Mouse (Mus musculus): ENCODE measurements around the gene Mansc1. TPM values are rescaled to one million over a fixed set of nuclear protein-coding genes. Genes with fewer than 3 reads are reported as not detected.

The Mansc1 gene
- polyA plus RNA-seq, 1 experiment from 2014 or later = 6.9 TPM

DNA sequence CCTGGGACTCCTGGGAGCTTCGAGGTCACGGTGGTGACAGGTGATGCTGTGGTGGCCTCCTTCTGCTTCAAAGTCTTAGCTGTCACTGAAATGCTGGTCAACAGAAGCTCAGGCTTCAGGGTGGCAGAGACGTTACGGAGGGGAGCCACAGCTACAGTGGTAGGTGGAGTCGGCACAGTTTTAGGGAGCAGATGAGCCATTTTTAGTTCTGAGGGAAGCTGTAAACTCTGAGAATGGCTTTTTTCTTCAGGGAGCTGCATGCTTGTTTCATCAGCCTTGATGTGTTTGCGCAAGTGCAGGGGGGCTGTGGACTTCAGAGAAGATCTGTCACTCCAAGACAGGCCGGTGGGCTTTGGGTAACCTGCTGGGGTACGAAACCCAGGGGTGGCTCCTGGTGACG, 21.9 kb downstream of the Mansc1 start:
- H3K27me3 ChIP-seq = no peaks in the 10 kb centered on the region
- 75% methylated on average over 9 of the region's 9 CpGs for WGBS
- H3K4me2 ChIP-seq = no peak overlapping the region

DNA sequence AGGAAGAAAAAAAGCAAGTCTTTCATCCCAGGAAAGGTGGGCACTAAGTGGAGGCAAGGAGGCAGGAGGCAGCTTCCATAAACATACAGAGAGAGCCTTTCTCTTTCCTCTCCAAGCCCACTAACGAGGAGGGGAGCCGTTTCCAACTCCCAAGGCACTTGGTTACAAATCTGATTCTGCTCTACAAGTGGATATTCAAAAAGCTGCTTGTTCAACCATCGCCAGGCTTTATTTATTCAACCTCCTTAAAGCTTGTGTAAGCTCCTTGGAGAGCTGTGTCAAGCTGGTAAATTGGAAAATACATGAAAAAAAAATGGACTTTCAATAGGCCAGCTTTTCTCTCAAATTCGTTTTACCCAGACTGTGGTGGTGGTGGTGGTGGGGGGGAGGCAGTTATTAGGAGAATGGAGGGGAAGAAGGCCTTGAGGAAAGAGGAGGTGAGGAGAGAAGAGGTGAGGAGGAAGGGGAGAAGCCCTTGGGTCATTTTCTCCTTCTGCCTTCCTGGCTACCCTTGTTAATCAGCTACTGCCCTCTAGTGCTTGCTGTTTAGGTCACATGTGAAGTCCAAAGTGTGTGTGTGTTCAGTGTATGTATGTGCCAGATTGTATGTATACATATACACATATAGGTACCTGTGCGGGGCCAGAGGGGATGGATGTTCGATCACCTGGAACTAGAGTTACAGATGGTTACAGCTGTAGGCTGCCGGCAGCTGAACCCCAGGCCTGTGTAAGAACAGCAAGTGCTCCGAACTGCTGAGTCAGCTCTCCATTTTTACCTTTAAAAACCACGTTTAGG, 25.1 kb downstream of the Mansc1 start:
- H3K4me1 ChIP-seq = peaks cover 44% of the 10 kb centered on the region
- no peak overlapping the region for H3K9ac ChIP-seq
- H3K27ac ChIP-seq = peak overlapping the region; percentile 78
- H3K9me3 ChIP-seq (replicated peaks) = no peaks in the 10 kb centered on the region
- no peaks in the 10 kb centered on the region for H3K36me3 ChIP-seq
- peak; percentile 47 for ATAC-seq (replicated peaks; ENCODE audit: low FRiP score)
- H3K27me3 ChIP-seq = no peaks in the 10 kb centered on the region
- 39% methylated on average over 9 of the region's 9 CpGs for WGBS
- H3K4me3 ChIP-seq (replicated peaks) = no peak overlapping the region
- 0 out of 2 replicates have a peak overlapping the region, but pooled peaks have one; percentile 4 for H3K4me2 ChIP-seq

More for the DNA sequence above, 21.9 kb downstream of the Mansc1 start:
- H3K4me3 ChIP-seq (replicated peaks) = no peak overlapping the region
- H3K9ac ChIP-seq = no peak overlapping the region
- H3K36me3 ChIP-seq = no peaks in the 10 kb centered on the region
- peaks cover 45% of the 10 kb centered on the region for H3K4me1 ChIP-seq
- H3K9me3 ChIP-seq (replicated peaks) = no peaks in the 10 kb centered on the region
- H3K27ac ChIP-seq = no peak overlapping the region
- no peak for ATAC-seq (replicated peaks; ENCODE audit: low FRiP score)

DNA sequence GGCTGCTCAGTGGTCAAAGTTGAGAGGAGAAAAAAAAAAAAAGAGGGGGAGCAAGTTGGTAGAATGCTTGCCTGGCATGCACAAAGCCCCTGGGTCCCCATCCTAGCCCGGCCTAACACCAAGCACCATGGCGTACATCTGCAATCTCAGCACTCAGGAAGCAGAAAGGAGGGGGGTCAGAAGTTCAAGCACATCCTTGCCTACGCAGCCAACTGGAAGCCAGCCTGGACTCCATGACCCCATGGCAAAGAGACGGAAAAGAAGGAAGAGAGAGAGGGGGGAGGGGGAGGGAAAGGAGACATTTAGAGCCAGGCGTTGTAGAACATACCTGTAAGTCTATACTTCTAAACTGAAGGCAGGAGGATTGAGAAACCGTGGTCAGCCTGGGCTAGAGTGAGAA, 25.7 kb downstream of the Mansc1 start:
- 30% methylated on average over 6 of the region's 6 CpGs for WGBS
- ATAC-seq (replicated peaks; ENCODE audit: low FRiP score) = no peak
- peak overlapping the region; percentile 78 for H3K27ac ChIP-seq

DNA sequence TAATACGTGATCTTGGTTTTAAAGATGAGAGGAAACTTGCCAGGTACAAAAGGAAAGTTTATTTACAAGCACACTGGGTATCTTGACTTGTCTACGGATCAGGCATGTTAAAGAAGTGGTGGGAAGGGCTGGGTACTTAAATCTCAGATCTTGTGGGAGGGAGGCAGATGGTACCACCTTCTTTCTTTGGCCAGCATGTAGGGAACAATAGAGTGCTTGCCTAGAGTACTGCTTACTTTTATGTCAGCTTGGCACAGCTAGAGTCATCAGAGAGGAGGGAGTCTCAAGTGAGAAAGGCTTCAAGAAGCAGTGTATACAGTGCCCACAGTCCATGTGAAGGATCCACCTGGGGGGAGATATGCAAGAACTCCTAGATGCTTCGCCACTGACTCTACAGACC, 27.1 kb downstream of the Mansc1 start:
- Histone ChIP-seq H3K9me3 (replicated peaks) (no peaks in the 10 kb centered on the region), H3K27ac (no peak overlapping the region), H3K36me3 (no peaks in the 10 kb centered on the region), H3K4me2 (no peak overlapping the region), H3K27me3 (no peaks in the 10 kb centered on the region), H3K4me3 (replicated peaks) (no peak overlapping the region), H3K4me1 (peaks cover 50% of the 10 kb centered on the region), H3K9ac (no peak overlapping the region)
- ATAC-seq (replicated peaks; ENCODE audit: low FRiP score) = no peak
- 91% methylated on average over 3 of the region's 3 CpGs for WGBS

More for the DNA sequence above, 25.7 kb downstream of the Mansc1 start:
- Histone ChIP-seq H3K4me1 (peaks cover 50% of the 10 kb centered on the region), H3K9me3 (replicated peaks) (no peaks in the 10 kb centered on the region), H3K36me3 (no peaks in the 10 kb centered on the region), H3K27me3 (no peaks in the 10 kb centered on the region), H3K4me2 (0 out of 2 replicates have a peak overlapping the region, but pooled peaks have one; percentile 4), H3K4me3 (replicated peaks) (no peak overlapping the region), H3K9ac (no peak overlapping the region)

DNA sequence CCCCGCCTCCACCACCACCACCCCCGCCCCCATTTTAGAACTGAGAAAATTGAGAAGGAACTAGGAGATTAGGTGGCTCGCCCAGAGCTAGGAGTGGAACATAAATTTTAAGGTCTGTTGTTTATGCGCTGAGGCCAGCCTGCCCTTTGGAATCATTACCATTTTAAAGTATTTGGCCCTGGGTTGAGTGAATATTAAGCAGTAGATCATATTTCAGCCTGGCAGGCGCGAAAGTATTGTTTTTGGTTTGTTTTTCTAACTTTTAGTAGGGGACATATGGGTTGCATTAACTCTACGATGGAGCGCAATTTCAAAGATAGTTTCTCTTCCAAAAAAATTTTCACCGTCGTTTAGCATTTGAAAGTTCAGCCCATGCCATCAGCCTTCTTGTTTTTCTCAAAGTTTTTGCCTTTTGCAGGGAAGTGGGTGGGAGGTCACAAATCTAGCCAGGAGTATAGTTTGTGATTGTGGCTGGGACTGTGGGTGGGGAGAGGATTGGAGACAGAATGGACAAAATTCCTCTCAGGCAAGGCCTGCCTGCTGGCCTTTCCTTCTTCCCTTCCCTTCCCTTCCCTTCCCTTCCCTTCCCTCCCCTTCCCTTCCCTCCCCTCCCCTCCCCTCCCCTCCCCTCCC, 29.8 kb downstream of the Mansc1 start:
- no peaks in the 10 kb centered on the region for H3K36me3 ChIP-seq
- no peaks in the 10 kb centered on the region for H3K9me3 ChIP-seq (replicated peaks)
- peak overlapping the region; percentile 86 for H3K27ac ChIP-seq
- no peaks in the 10 kb centered on the region for H3K27me3 ChIP-seq
- peak; percentile 63; the same call in 1 of the 2 replicates for ATAC-seq (replicated peaks; ENCODE audit: low FRiP score)
- H3K9ac ChIP-seq = no peak overlapping the region
- peak overlapping the region; percentile 37 for H3K4me2 ChIP-seq
- H3K4me3 ChIP-seq (replicated peaks) = no peak overlapping the region
- peaks cover 40% of the 10 kb centered on the region for H3K4me1 ChIP-seq
- 11% methylated on average over 10 of the region's 10 CpGs for WGBS

DNA sequence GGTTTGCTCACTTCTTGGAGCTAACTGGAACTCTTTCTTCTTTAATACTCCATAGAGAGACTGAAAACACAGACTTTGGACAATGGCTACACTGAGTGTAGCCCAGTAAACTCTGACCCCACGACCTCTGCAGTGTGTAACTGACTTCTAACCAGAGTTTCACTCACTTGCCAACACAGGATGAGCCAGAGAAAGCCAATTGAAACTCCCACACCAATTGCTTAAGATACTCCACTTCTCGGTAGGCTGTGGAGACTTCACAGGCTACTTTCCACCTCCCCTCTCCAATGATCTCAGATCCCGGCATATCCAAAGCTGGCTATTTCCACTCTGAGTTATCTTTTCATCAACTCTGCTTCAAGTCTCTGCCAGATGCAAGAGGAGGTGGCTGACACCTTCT, 30.5 kb downstream of the Mansc1 start:
- H3K9ac ChIP-seq = no peak overlapping the region
- peak overlapping the region; percentile 31; the same call in 1 of the 2 replicates for H3K4me2 ChIP-seq
- peak overlapping the region; percentile 90 for H3K27ac ChIP-seq
- 8% methylated on average over 3 of the region's 3 CpGs for WGBS
- H3K4me3 ChIP-seq (replicated peaks) = no peak overlapping the region
- ATAC-seq (replicated peaks; ENCODE audit: low FRiP score) = 0 out of 2 replicates have a peak, but pooled peaks have one; percentile 7
- no peaks in the 10 kb centered on the region for H3K9me3 ChIP-seq (replicated peaks)
- H3K36me3 ChIP-seq = no peaks in the 10 kb centered on the region
- no peaks in the 10 kb centered on the region for H3K27me3 ChIP-seq
- peaks cover 36% of the 10 kb centered on the region for H3K4me1 ChIP-seq

DNA sequence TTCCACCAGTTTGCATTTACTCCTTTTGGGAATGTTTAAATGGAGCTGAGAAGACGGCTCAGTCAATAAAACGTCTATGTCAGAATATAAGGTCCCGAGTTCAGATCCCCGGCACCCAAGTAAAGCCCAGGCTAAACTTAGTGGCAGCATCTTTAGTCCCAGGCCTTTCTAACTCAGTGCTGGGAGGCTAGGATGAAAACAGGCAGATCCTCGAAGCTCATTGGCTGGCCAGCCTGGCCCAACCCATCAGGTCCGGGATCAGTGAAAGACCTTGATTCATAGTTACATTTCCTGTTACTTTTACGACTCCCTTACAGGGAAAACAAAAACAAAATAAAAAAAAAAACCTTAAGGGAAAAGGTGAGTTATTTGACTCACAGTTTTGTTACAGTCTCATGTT, 31.2 kb downstream of the Mansc1 start:
- Histone ChIP-seq H3K36me3 (no peaks in the 10 kb centered on the region), H3K9ac (no peak overlapping the region), H3K27me3 (no peaks in the 10 kb centered on the region), H3K4me2 (no peak overlapping the region), H3K27ac (peak overlapping the region; percentile 90), H3K4me1 (peaks cover 30% of the 10 kb centered on the region), H3K9me3 (replicated peaks) (no peaks in the 10 kb centered on the region), H3K4me3 (replicated peaks) (no peak overlapping the region)
- 47% methylated on average over 7 of the region's 7 CpGs for WGBS
- no peak for ATAC-seq (replicated peaks; ENCODE audit: low FRiP score)

DNA sequence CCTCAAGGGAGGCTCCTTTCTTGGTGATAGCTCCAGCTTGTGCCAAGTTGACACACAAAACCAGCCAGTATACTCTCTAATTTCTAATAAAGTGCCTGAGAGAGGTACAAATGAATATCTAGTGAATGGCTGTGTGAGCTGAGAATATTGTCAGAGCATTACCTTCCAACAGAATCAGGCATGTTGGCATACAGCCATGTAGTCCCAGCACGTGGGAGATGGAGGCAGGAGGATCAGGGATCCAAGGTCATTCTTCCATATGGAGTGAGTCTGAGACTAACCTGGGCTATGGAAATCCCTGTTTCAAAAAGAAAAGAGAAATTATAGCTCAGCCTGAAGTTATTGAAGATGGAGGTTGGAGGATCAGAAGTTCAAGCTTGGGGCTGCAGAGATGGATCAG, 33.0 kb downstream of the Mansc1 start:
- H3K4me1 ChIP-seq = peaks cover 40% of the 10 kb centered on the region
- H3K4me2 ChIP-seq = no peak overlapping the region
- 41% methylated on average over 1 of the region's 1 CpGs for WGBS
- H3K4me3 ChIP-seq (replicated peaks) = no peak overlapping the region
- H3K9me3 ChIP-seq (replicated peaks) = no peaks in the 10 kb centered on the region
- no peaks in the 10 kb centered on the region for H3K36me3 ChIP-seq
- no peaks in the 10 kb centered on the region for H3K27me3 ChIP-seq
- no peak for ATAC-seq (replicated peaks; ENCODE audit: low FRiP score)
- H3K27ac ChIP-seq = no peak overlapping the region
- H3K9ac ChIP-seq = no peak overlapping the region

DNA sequence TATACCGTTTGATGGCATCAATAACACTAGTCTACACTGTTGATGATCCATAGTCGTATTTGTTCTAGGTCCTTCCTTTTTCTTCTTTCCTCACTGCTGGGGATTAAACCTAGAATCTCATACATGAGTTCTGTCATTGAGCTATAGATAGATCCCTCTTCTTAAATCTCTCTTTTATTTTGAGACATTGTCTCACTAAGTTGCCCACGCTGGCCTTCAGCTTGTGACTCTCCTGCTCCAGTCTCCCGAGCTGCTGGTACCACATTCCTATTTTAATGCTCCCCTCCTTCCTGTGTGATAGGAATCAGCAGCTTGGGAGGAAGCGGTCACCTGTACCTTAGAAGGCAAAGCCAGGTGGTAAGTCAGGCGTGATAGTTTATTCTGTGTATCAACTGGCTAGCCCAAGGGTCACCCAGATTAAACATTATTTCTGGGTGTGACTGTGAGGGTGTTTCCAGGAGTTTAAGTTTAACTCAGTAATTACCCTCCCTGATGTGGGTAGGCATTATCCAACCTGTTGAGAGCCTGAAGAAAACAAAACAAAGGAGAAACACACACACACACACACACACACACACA, 34.5 kb downstream of the Mansc1 start:
- ATAC-seq (replicated peaks; ENCODE audit: low FRiP score) = peak; percentile 74
- H3K9me3 ChIP-seq (replicated peaks) = no peaks in the 10 kb centered on the region
- WGBS = 60% methylated on average over 6 of the region's 6 CpGs
- no peak overlapping the region for H3K4me2 ChIP-seq
- peaks cover 33% of the 10 kb centered on the region for H3K4me1 ChIP-seq
- no peaks in the 10 kb centered on the region for H3K27me3 ChIP-seq
- no peak overlapping the region for H3K4me3 ChIP-seq (replicated peaks)
- peak overlapping the region; percentile 69 for H3K27ac ChIP-seq
- H3K9ac ChIP-seq = no peak overlapping the region
- no peaks in the 10 kb centered on the region for H3K36me3 ChIP-seq

DNA sequence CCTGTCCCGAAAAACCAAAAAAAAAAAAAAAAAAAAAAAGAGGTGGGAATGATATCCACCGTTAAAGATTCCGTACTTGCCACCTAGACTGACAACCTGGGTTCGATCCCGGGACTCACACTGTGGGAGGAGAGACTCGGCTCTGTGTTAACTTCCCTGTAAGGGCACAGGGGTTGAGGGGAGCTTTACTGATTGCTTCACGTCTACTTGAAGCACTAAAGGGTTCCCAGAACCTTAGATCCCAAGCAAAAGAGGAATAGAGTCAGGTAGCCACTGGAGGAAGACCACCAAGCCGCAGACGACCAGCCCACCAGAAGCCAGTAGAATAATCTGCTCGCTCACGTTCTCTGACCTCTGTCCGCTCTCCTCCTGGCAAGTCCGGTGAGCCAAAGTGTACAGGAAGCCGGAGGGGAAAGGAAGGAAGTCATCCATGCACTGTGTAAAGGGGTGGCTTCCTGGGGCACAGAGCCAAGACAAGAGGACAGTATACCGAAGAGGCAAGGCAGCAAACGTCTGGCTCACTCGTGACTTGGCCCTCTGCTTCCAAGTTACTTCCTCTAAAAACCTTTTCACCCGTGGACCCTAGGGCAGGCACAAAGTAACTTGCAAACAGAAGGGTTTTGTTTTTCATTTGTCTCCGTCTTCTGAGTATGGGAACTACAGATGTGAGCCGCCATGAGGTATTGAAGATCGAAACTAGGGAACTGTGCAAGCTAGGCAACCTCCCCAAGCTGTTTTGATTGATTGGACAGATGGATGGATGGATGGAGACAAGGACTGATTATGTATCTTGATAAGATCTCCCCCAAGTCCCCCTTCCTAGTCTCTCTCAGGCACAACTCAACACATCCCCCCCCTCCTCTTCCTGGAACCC, 37.5 kb downstream of the Mansc1 start:
- Histone ChIP-seq H3K4me1 (peaks cover 14% of the 10 kb centered on the region), H3K27ac (peak overlapping the region; percentile 48), H3K9me3 (replicated peaks) (no peaks in the 10 kb centered on the region), H3K36me3 (no peaks in the 10 kb centered on the region), H3K4me3 (replicated peaks) (no peak overlapping the region), H3K4me2 (peak overlapping the region; percentile 27), H3K9ac (no peak overlapping the region), H3K27me3 (no peaks in the 10 kb centered on the region)
- peak; percentile 40 for ATAC-seq (replicated peaks; ENCODE audit: low FRiP score)
- 61% methylated on average over 21 of the region's 21 CpGs for WGBS

DNA sequence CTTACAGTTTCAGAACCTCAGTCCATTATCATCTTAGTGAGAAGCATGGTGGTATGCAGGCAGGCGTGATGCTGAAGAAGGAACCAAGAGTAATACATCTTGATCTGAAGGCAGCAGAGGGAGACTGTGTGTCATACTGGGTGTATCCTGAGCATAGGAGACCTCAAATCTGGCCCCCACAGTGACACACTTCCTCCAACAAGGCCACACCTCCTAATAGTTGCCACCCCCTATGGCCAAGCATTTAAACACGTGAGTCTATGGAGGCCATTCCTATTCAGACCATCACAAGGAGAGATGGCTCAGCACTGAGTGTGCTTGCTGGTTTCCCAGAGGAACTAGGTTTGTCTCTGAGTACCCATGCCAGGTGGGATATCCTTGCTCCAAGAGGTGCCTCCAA, 40.7 kb downstream of the Mansc1 start:
- Histone ChIP-seq H3K9ac (no peak overlapping the region), H3K9me3 (replicated peaks) (no peaks in the 10 kb centered on the region), H3K27ac (no peak overlapping the region), H3K4me1 (peaks cover 19% of the 10 kb centered on the region), H3K4me2 (no peak overlapping the region), H3K36me3 (no peaks in the 10 kb centered on the region), H3K27me3 (no peaks in the 10 kb centered on the region), H3K4me3 (replicated peaks) (no peak overlapping the region)
- whole genome bisulfite sequencing = 77% methylated on average over 2 of the region's 2 CpGs
- no peak for ATAC-seq (replicated peaks; ENCODE audit: low FRiP score)
